Mouse (Mus musculus) T-helper 17 cell (primary cell): Measurements from ENCODE around the gene Snap23.

ENCODE experiments used
- in situ Hi-C, 2 experiments: fragments of 300-600 bp; cut with MboI, MseI; formaldehyde crosslinking; loops; 1 replicate in 1 of 2; 2 replicates in 1 of 2; pipeline ENCODE4 v1.15.1; 2025; ENCODE audit warnings: high pct_unique_total_duplicates in 2 of 2

The Snap23 gene

GRCm38 (mm10) chr2:120578286-120578685 lies 10.8 kb downstream of the Snap23 start:
- in situ Hi-C loops, result no loop called here

- in situ Hi-C loops, result no loop called here
These were observed 22.3 kb downstream of the Snap23 start for GRCm38 (mm10) chr2:120589759-120590158.

GRCm38 (mm10) chr2:120592227-120592626 lies 24.8 kb downstream of the Snap23 start:
- in situ Hi-C loops, result no loop called here

GRCm38 (mm10) chr2:120597734-120598133 lies 30.3 kb downstream of the Snap23 start:
- in situ Hi-C loops, result no loop called here

GRCm38 (mm10) chr2:120599506-120599905 lies 32.0 kb downstream of the Snap23 start:
- in situ Hi-C loops, result no loop called here

GRCm38 (mm10) chr2:120606021-120606690 lies 38.7 kb downstream of the Snap23 start:
- in situ Hi-C loops, result no loop called here

- in situ Hi-C loops, result no loop called here
These were observed 41.6 kb downstream of the Snap23 start, which contains the start of the genes Haus2 and Lrrc57 for GRCm38 (mm10) chr2:120608830-120609723. Haus2 (plus strand) TSS chr2:120609383. Lrrc57 (minus strand) TSS chr2:120609520.

- in situ Hi-C loops, result no loop called here
These were observed 49.0 kb downstream of the Snap23 start for GRCm38 (mm10) chr2:120616279-120617163.

- in situ Hi-C loops, result no loop called here
These were observed 52.1 kb downstream of the Snap23 start for GRCm38 (mm10) chr2:120619538-120619937.

GRCm38 (mm10) chr2:120622920-120623319 lies 55.4 kb downstream of the Snap23 start:
- in situ Hi-C loops, result loop anchor here in 1 of 2 experiments (10.0 kb wide), 1 partner anchor 242 kb away; no protein-coding TSS in a partner anchor

- in situ Hi-C loops, result loop anchor here in 1 of 2 experiments (10.0 kb wide), 1 partner anchor 237 kb away; no protein-coding TSS in a partner anchor
These were observed 60.8 kb downstream of the Snap23 start for GRCm38 (mm10) chr2:120628076-120628865.

- in situ Hi-C loops, result loop anchor here in 1 of 2 experiments (10.0 kb wide), 1 partner anchor 236 kb away; no protein-coding TSS in a partner anchor
These were observed 61.6 kb downstream of the Snap23 start, which contains the start of gene Stard9 for GRCm38 (mm10) chr2:120628886-120629735. Stard9 (plus strand) TSS chr2:120629121.

GRCm38 (mm10) chr2:120630246-120630645 lies 62.8 kb downstream of the Snap23 start:
- in situ Hi-C loops, result no loop called here

- in situ Hi-C loops, result no loop called here
These were observed 63.2 kb downstream of the Snap23 start for GRCm38 (mm10) chr2:120630655-120631054.

GRCm38 (mm10) chr2:120631521-120631920 lies 64.0 kb downstream of the Snap23 start:
- in situ Hi-C loops, result no loop called here

- in situ Hi-C loops, result no loop called here
These were observed 64.5 kb downstream of the Snap23 start for GRCm38 (mm10) chr2:120631957-120632356.

- in situ Hi-C loops, result no loop called here
These were observed 73.4 kb downstream of the Snap23 start for GRCm38 (mm10) chr2:120640835-120641234.

GRCm38 (mm10) chr2:120643836-120644235 lies 76.4 kb downstream of the Snap23 start:
- in situ Hi-C loops, result no loop called here

- in situ Hi-C loops, result no loop called here
These were observed 79.3 kb downstream of the Snap23 start for GRCm38 (mm10) chr2:120646777-120647176.
